Mouse (Mus musculus): ENCODE measurements around the gene Spty2d1.

- no peak for TF ChIP-seq CTCF (conservative IDR thresholded peaks at IDR 0.05; ENCODE audit: low read length)
- TF ChIP-seq POU5F1 (IDR thresholded peaks at IDR 0.05; ENCODE audit: borderline replicate concordance, low read length) = no peak
Observed at GRCm38 (mm10) chr7:46958853-46959252, 49.4 kb downstream of the Spty2d1 start.
